Mouse (Mus musculus) midbrain, embryonic 15.5 days (tissue): ENCODE measurements around the gene Prdm15. TPM values are rescaled to one million over a fixed set of nuclear protein-coding genes. Genes with fewer than 3 reads are reported as not detected.

Source experiments
- ATAC-seq: fragments of 200-750 bp; cut with Nextera tagmentation; replicated peaks from 2 replicates; pipeline ENCODE4 v1.8.0; 2017; ENCODE audit warnings: moderate TSS enrichment
- H3K27ac ChIP-seq: fragments of 300-500 bp; sonication (generic); 2 replicates; pipeline ENCODE4 v1.5.1; 2015; ENCODE audit warnings: mild to moderate bottlenecking, inconsistent platforms
- H3K27me3 ChIP-seq: fragments of 300-500 bp; sonication (generic); replicated peaks from 2 replicates; pipeline ENCODE4 v1.6.1; 2015; ENCODE audit warnings: inconsistent platforms
- H3K36me3 ChIP-seq: fragments of 300-500 bp; sonication (generic); replicated peaks from 2 replicates; pipeline ENCODE4 v1.6.1; 2015; ENCODE audit warnings: inconsistent platforms
- H3K4me1 ChIP-seq: fragments of 300-500 bp; sonication (generic); 2 replicates; pipeline ENCODE4 v1.6.1; 2015; ENCODE audit warnings: inconsistent platforms
- H3K4me2 ChIP-seq: fragments of 300-500 bp; sonication (generic); 2 replicates; pipeline ENCODE4 v1.6.1; 2015; ENCODE audit warnings: inconsistent platforms, mild to moderate bottlenecking, moderate library complexity
- H3K4me3 ChIP-seq: fragments of 300-500 bp; sonication (generic); 2 replicates; pipeline ENCODE4 v1.5.1; 2015; ENCODE audit warnings: mild to moderate bottlenecking, inconsistent platforms
- H3K9ac ChIP-seq: fragments of 300-500 bp; sonication (generic); 2 replicates; pipeline ENCODE4 v1.6.1; 2015; ENCODE audit warnings: mild to moderate bottlenecking, inconsistent platforms
- H3K9me3 ChIP-seq: fragments of 300-500 bp; sonication (generic); 2 replicates; pipeline ENCODE4 v1.6.1; 2016; ENCODE audit warnings: inconsistent platforms
- WGBS: fragments of 180-500 bp; shearing (Covaris S2); methylation state at CpG from one replicate; pipeline ENCODE4 v1.1.7; 2015; ENCODE audit warnings: mixed read lengths; 5-methylcytosine and 5-hydroxymethylcytosine counted together
- polyA plus RNA-seq: library from polyadenylated mRNA; unstranded; fragments of >200 nt; fragmentation: Nextera tagmentation; extraction: Ambion mirVana; gene quantifications from 2 replicates; pipeline ENCODE4 v1.2.1, GENCODE M21; 2015

The Prdm15 gene
- 12.9 and 15.6 TPM in 2 replicates for polyA plus RNA-seq

- no peaks in the 10 kb centered on the region for H3K9me3 ChIP-seq
- H3K27ac ChIP-seq: peak within 1 kb of the TSS; percentile 100
- peak within 1 kb of the TSS; percentile 62 for H3K4me2 ChIP-seq
- WGBS: under 1% methylated on average over 31 of the region's 31 CpGs
- peak; percentile 91 for ATAC-seq
- no peaks in the 10 kb centered on the region for H3K36me3 ChIP-seq
- peak within 1 kb of the TSS; percentile 83 for H3K4me3 ChIP-seq
- no peaks in the 10 kb centered on the region for H3K27me3 ChIP-seq
- peaks cover 24% of the 10 kb centered on the region for H3K4me1 ChIP-seq
- peak within 1 kb of the TSS; percentile 96 for H3K9ac ChIP-seq
Measured at GRCm38 (mm10) chr16:97851741-97852319, at the start of gene Prdm15. Gene Prdm15 (minus strand): TSS chr16:97851850.

DNA sequence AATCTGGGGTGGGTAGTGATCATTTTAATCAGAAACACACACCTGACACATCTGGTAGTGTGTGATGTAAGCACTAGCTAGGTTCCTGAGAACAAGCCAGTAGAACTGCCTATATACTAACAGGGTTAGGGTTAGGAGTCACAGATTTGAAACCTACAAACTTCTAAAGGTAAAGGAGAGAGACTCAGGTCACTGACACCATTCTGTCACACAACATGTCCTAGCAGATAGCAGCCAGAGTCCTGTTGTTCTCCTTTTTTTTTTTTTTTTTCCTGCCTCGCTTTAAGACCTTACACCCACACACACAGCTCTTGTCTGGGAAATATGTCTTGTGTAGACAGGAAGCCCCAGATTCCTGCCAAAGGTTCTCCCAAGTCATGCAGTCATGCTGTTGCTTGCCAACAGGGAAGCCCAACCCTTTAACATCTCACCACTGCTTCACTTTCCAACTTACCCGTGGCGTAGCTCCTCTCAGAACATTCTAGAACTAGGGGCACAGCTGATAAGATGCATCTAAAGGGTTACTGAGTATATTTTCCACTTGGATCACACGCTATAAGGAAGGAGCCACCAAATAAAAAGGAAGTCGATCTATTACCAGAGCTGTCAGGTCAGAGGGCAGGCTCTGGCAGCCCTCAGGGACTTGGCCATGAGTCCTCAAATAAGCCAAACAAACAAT lies 45.8 kb upstream of the Prdm15 start:
- no peak overlapping the region for H3K27ac ChIP-seq
- no peak overlapping the region for H3K9ac ChIP-seq
- no peaks in the 10 kb centered on the region for H3K27me3 ChIP-seq
- no peaks in the 10 kb centered on the region for H3K9me3 ChIP-seq
- 82% methylated on average over 5 of the region's 5 CpGs for WGBS
- no peak for ATAC-seq
- no peaks in the 10 kb centered on the region for H3K4me1 ChIP-seq
- H3K36me3 ChIP-seq: no peaks in the 10 kb centered on the region
- H3K4me3 ChIP-seq: no peak overlapping the region
- H3K4me2 ChIP-seq: no peak overlapping the region

- no peaks in the 10 kb centered on the region for H3K27me3 ChIP-seq
- no peak for ATAC-seq
- H3K36me3 ChIP-seq: 0 out of 2 replicates have a peak, but pooled peaks cover 2% of the 10 kb centered on the region
- H3K4me3 ChIP-seq: no peak overlapping the region
- no peak overlapping the region for H3K4me2 ChIP-seq
- H3K9me3 ChIP-seq: no peaks in the 10 kb centered on the region
- no peaks in the 10 kb centered on the region for H3K4me1 ChIP-seq
- no peak overlapping the region for H3K27ac ChIP-seq
- no peak overlapping the region for H3K9ac ChIP-seq
Measured at GRCm38 (mm10) chr16:97887762-97888161, 36.1 kb upstream of the Prdm15 start.

DNA sequence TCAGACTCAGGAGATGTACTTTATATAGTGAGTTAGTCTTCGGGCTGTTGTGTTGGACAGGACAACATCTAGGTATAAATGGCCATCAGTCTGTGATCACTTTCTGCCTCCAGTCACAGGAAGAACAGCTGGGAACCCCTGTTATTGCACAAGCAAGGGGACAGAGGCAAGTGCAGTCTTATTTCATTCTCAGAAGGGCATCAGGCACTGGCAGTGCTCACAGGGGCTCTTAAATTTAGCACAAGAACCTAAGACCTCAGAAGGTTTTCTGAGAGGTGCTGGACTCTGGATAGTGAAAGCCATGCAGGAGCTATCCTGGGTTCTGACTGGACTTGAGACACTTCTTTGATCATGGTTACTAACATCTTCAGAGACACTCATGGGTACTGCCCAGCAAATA lies 32.0 kb upstream of the Prdm15 start:
- H3K4me2 ChIP-seq: no peak overlapping the region
- H3K4me1 ChIP-seq: no peaks in the 10 kb centered on the region
- H3K9ac ChIP-seq: no peak overlapping the region
- H3K27ac ChIP-seq: no peak overlapping the region
- no peak for ATAC-seq
- no peak overlapping the region for H3K4me3 ChIP-seq
- no peaks in the 10 kb centered on the region for H3K9me3 ChIP-seq
- H3K36me3 ChIP-seq: no peaks in the 10 kb centered on the region; the same call in 1 of the 2 replicates
- no peaks in the 10 kb centered on the region for H3K27me3 ChIP-seq
- WGBS: 90% methylated on average over 1 of the region's 1 CpGs

- Histone ChIP-seq H3K4me2 (no peak overlapping the region), H3K27me3 (no peaks in the 10 kb centered on the region), H3K9ac (no peak overlapping the region), H3K4me1 (no peaks in the 10 kb centered on the region), H3K4me3 (no peak overlapping the region), H3K36me3 (no peaks in the 10 kb centered on the region; the same call in 1 of the 2 replicates), H3K27ac (no peak overlapping the region), H3K9me3 (no peaks in the 10 kb centered on the region)
- ATAC-seq: no peak
Measured at GRCm38 (mm10) chr16:97882891-97883290, 31.2 kb upstream of the Prdm15 start.

GRCm38 (mm10) chr16:97879134-97879533 lies 27.5 kb upstream of the Prdm15 start:
- WGBS: 85% methylated on average over 1 of the region's 1 CpGs
- Histone ChIP-seq H3K27me3 (no peaks in the 10 kb centered on the region), H3K4me2 (no peak overlapping the region), H3K36me3 (peaks cover 3% of the 10 kb centered on the region; the same call in 1 of the 2 replicates), H3K4me1 (no peaks in the 10 kb centered on the region), H3K9ac (no peak overlapping the region), H3K9me3 (no peaks in the 10 kb centered on the region), H3K27ac (no peak overlapping the region), H3K4me3 (no peak overlapping the region)
- ATAC-seq: no peak

DNA sequence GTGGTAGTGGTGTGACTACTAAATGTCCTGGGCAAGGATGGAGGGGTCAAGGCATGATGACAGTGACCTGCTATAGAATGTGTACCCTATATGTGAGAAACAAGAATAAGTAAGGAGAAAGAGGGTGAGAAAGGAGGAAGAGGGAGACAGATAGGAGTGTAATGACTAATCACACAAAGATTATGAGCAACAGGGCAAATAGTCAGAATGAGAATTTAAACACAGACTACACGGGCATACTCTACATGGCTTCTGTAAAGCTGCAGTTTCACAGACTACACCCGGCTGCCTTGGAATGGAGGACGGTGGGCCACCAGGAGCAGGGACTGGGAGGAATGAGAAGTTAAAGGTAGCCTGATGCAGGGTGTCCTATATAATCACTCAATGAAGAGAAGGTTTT lies 25.9 kb upstream of the Prdm15 start:
- H3K27ac ChIP-seq: no peak overlapping the region
- no peak overlapping the region for H3K9ac ChIP-seq
- ATAC-seq: no peak
- H3K27me3 ChIP-seq: no peaks in the 10 kb centered on the region
- no peaks in the 10 kb centered on the region for H3K4me1 ChIP-seq
- no peak overlapping the region for H3K4me3 ChIP-seq
- H3K9me3 ChIP-seq: no peaks in the 10 kb centered on the region
- no peak overlapping the region for H3K4me2 ChIP-seq
- WGBS: 97% methylated on average over 3 of the region's 3 CpGs
- peaks cover 6% of the 10 kb centered on the region; the same call in 1 of the 2 replicates for H3K36me3 ChIP-seq

DNA sequence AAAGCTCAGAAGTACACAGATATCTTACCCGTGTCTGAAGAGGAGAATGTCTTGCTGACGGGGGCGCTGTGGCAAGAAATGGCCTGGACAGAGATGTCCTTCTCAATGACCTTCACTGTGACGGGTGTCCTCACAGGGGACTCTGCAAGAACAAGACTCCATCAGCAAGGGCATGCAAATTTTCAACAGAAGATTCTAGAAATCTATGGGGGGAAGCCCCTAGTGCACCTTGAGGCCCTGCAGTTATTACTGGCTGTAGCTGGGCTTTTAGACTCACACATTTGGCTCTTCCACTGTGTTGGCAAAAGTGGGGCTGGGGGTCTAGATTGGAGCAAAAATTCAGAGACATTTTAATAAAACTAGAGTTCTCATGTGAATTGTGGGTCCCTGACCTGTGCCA lies 23.5 kb upstream of the Prdm15 start:
- ATAC-seq: no peak
- no peaks in the 10 kb centered on the region for H3K4me1 ChIP-seq
- H3K9me3 ChIP-seq: no peaks in the 10 kb centered on the region
- H3K4me2 ChIP-seq: no peak overlapping the region
- no peak overlapping the region for H3K4me3 ChIP-seq
- H3K27me3 ChIP-seq: no peaks in the 10 kb centered on the region
- H3K27ac ChIP-seq: no peak overlapping the region
- WGBS: 90% methylated on average over 4 of the region's 4 CpGs
- no peak overlapping the region for H3K9ac ChIP-seq
- peaks cover 6% of the 10 kb centered on the region; the same call in 1 of the 2 replicates for H3K36me3 ChIP-seq

DNA sequence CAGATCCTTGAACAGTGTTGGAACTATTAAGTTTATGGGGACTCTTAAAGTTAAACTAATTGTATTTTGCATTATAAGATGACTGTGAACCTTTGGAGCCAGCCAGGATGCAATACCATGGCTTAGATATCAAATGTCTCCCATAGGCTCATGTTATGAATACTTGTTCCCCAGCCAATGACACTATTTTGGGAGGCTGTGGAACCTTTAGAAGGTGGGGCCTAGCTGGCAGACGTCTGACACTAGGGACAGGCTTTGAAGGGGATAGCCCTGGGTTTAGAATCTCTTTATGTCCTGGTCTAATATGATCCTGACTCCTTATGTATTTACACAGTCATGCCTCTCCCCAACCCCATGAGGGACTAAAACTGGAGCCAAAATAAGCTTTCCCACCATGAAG lies 22.7 kb upstream of the Prdm15 start:
- no peaks in the 10 kb centered on the region for H3K9me3 ChIP-seq
- ATAC-seq: no peak
- H3K4me3 ChIP-seq: no peak overlapping the region
- H3K27me3 ChIP-seq: no peaks in the 10 kb centered on the region
- H3K4me2 ChIP-seq: no peak overlapping the region
- no peaks in the 10 kb centered on the region for H3K4me1 ChIP-seq
- 70% methylated on average over 1 of the region's 1 CpGs for WGBS
- no peak overlapping the region for H3K27ac ChIP-seq
- peaks cover 6% of the 10 kb centered on the region; the same call in 1 of the 2 replicates for H3K36me3 ChIP-seq
- no peak overlapping the region for H3K9ac ChIP-seq

- Histone ChIP-seq H3K4me2 (no peak overlapping the region), H3K27ac (no peak overlapping the region), H3K4me3 (no peak overlapping the region), H3K27me3 (no peaks in the 10 kb centered on the region), H3K9me3 (no peaks in the 10 kb centered on the region), H3K36me3 (0 out of 2 replicates have a peak, but pooled peaks cover 13% of the 10 kb centered on the region), H3K4me1 (no peaks in the 10 kb centered on the region), H3K9ac (no peak overlapping the region)
- ATAC-seq: no peak
- 56% methylated on average over 5 of the region's 5 CpGs for WGBS
Measured at GRCm38 (mm10) chr16:97872657-97873056, 21.0 kb upstream of the Prdm15 start.

GRCm38 (mm10) chr16:97869193-97870102 lies 17.8 kb upstream of the Prdm15 start:
- no peaks in the 10 kb centered on the region for H3K4me1 ChIP-seq
- H3K9me3 ChIP-seq: no peaks in the 10 kb centered on the region
- no peaks in the 10 kb centered on the region for H3K27me3 ChIP-seq
- WGBS: 69% methylated on average over 6 of the region's 6 CpGs
- 0 out of 2 replicates have a peak, but pooled peaks cover 19% of the 10 kb centered on the region for H3K36me3 ChIP-seq
- H3K9ac ChIP-seq: no peak overlapping the region
- no peak for ATAC-seq
- H3K27ac ChIP-seq: no peak overlapping the region
- no peak overlapping the region for H3K4me3 ChIP-seq
- no peak overlapping the region for H3K4me2 ChIP-seq

DNA sequence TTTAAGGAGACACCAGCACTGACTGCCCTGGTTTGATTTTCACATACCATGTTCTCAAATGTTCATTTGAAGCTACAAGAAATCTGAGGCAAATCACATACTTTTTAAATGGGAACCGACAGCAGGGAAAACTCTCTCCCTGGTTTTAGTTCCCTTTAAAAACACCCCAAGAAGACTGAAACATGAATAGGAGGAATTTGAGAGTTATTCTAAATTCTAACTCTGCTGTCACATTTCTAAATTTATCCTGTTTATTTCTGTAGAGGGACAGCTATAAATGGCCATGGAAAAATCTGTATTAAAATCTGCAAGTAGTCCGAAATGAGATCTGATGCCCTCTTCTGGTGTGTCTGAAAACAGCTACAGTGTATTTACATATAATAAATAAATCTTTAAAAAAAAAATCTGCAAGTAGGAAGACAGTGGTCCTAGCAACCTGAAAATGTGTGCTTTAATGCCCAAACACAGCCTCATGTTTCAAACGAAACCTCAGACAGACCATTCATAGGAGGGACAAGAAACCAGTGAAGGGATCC lies 12.3 kb upstream of the Prdm15 start:
- no peak overlapping the region for H3K4me3 ChIP-seq
- no peaks in the 10 kb centered on the region for H3K4me1 ChIP-seq
- H3K27ac ChIP-seq: no peak overlapping the region
- H3K9me3 ChIP-seq: no peaks in the 10 kb centered on the region
- 87% methylated on average over 3 of the region's 3 CpGs for WGBS
- H3K4me2 ChIP-seq: no peak overlapping the region
- 0 out of 2 replicates have a peak, but pooled peaks cover 22% of the 10 kb centered on the region for H3K36me3 ChIP-seq
- no peak for ATAC-seq
- no peaks in the 10 kb centered on the region for H3K27me3 ChIP-seq
- H3K9ac ChIP-seq: no peak overlapping the region
